Mouse (Mus musculus) bone marrow, adult 2 months (tissue): ENCODE data around the gene Rnf145.

ENCODE experiments used
- CTCF ChIP-seq: fragments of 200-500 bp; IDR thresholded peaks from 2 replicates; pipeline ENCODE4 v1.5.1; 2011; ENCODE audit warnings: low read length, control low read depth; ENCODE audit not compliant: control insufficient read depth, insufficient read depth
- POLR2A ChIP-seq: fragments of 200-500 bp; IDR thresholded peaks from 2 replicates; pipeline ENCODE4 v1.6.1; 2011; ENCODE audit warnings: low read depth, mild to moderate bottlenecking, control low read depth, low read length, borderline replicate concordance; ENCODE audit not compliant: control insufficient read depth

DNA sequence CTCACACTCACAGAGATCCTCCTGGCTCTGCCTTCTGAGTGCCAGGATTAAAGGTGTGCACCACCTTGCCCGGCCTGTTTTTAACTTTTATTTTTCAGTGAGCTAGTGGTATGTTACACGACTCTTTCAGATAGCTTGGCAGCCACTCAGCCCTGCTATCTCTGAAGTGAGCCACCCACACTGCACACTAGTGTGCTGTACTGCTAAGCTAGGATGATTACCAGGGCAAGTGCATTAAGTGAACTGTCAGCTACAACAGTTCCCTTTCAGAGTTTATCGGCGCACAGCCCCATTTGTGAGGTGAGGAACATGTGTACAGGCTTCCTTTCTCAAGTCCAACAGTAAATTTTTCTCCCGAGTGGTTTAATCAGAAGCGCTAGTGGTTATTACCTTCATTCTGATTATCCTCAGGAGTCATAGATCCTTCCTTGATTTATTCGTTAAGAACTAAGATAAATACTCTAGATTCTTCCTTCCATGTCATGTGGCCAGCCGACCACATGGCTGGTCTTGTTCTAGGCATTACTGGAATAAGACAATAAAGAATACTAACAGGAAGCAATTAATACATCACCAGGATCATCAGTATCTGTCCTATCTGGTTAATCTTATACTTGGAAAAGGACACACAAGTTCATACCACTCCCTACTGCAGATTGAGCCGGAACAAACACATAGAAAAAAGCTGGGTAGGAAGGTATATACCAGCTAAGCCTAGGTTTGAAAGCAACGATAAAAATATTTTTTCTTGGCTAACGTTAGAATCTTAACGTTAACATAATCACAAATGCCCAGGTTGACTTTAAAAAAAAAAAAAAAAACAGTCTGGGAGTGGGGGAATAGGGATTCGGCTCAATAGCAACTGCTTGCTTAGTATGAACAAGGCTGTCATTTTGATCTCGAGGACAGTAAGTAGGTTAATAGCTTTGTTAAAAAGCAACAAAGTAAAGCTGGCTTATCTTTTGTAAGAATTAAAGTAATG is 6.4 kb upstream of the Rnf145 start:
- TF ChIP-seq POLR2A = no peak
- TF ChIP-seq CTCF = no peak
